Mouse (Mus musculus): ENCODE data around the gene Slc35g3.

Gene Slc35g3

DNA sequence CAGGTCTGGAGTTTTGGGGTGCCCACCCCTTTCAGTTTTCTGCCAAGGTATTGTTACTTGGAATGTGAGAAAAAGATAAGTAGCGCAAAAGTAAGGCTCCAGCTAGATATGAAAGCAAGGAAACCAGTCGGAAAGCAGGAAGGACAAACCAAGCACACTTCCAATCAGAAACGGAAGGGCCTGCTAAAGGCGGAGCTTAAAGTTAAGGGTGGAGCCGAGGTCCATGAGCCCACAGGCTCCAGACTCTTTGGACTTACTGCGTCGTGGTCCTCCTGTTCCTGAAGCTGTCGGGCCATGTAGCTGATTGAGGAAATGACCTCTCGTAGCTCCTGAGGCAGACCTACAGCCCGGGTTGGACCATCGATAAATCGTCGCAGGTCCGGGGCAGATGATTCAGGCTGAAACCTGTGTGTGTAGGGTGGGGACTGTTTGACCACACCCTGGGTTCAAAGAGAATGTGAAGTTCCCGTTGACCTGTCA, 23.1 kb upstream of the Slc35g3 start:
- DNase-seq (ENCODE audit: low spot score), result no peak

DNA sequence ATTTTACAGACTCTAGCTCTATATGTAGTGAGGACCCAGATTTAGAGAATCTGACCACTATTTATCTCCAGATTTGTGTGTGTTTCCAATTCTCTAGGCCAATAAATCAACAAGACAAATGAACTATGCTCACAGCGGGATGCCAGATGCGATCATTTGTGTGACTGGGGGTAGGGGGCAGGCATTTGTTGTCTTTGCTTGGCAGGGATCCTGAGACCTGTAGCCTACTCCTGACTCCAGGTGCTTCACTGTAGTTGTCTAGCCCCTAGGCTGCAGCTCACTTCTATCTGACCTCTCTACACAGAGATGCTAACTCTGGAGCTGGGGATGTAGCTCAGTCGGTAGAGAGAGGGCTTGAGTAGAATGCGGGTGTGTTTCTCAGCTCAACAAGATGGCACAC, 20.1 kb upstream of the Slc35g3 start:
- no peak for DNase-seq (ENCODE audit: low spot score)

DNA sequence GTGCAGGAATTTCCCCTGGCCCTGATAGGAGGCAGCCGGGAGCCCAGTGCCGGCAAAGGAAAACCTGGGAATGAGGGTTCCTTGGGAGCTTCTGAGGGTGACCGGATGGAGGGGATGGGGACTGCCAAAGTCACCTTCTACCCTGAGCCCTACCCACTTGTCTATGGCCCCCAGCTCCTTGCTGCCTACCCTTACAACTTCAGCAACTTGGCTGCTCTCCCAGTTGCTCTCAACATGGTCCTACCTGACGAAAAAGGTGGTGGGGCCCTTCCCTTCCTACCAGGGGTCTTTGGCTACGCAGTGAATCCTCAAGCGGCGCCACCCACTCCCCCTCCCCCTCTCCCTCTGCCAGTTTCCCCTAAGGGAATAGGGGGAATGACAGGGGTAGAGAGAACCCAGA, 17.2 kb upstream of the Slc35g3 start:
- DNase-seq (ENCODE audit: low spot score), result no peak

DNA sequence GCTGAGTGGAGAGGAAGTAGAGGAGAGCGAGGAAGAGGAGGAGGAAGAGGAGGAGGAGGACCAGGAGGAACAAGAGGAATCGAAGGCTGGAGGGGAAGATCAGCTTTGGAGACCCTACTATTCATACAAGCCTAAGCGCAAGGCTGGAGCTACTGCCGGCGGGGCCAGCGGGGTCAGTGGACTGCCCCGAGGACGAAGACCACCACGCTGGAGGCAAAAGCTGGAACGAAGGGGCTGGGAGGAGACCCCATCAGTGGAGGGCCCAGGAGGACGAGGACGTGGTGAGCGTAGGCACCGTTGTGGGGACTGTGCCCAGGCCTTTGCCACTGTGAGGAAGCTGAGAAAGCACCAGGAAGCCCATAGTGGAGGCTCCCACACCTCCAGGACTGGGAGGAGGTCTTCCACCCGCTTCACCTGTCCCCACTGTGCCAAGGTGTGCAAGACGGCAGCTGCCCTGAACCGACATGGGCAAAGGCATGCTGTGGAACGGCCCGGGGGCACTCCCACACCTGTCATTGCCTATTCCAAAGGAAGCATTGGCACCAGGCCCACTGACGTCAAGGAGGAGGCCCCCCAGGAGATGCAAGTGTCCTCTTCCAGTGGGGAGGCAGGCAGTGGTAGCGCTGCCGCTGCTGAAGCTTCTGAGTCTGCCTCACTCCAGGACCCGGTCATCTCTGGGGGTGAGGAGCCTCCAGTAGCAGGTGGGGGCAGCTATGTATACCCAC, 16.7 kb upstream of the Slc35g3 start:
- DNase-seq (ENCODE audit: low spot score), result no peak

DNA sequence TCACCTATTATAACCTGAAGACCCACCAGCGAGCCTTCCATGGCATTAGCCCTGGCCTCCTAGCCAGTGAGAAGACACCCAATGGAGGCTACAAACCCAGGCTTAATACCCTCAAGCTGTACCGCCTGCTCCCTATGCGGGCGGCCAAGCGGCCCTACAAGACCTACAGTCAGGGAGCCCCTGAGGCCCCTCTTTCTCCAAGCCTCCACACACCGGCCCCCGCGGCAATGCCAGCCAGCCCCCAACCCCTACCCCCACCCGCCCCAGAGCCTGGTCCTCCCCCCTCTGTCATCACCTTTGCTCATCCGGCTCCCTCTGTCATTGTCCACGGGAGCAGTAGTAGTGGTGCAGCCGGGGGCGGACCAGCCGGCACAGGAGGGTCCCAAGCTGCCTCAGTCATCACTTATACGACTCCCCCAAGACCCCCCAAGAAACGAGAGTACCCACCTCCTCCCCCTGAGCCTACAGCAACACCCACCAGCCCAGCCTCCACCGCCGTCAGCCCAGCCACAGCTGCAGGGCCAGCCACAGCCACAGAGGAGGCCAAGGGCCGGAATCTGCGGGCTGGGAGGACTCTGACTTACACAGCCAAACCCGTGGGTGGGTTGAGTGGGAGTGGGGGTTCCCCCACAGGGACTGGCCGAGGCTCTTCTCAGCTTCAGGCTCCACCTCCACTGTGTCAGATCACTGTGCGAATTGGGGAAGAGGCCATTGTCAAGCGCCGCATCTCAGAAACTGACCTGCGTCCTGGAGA, 15.9 kb upstream of the Slc35g3 start:
- DNase-seq (ENCODE audit: low spot score), result no peak

DNA sequence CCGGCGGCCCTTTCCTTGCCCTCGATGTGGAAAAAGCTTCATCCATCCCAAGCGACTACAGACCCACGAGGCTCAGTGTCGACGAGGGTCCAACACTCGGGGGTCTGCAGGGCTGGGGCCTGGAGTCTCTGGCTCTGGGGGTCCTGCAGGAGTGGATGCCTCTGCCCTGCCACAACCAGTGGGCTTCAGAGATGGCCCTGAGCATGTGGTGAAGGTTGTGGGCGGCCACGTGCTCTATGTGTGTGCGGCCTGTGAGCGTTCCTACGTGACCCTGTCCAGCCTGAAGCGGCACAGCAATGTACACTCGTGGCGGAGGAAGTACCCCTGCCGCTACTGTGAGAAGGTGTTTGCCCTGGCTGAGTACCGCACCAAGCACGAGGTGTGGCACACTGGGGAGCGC, 14.7 kb upstream of the Slc35g3 start:
- DNase-seq (ENCODE audit: low spot score), result no peak

DNA sequence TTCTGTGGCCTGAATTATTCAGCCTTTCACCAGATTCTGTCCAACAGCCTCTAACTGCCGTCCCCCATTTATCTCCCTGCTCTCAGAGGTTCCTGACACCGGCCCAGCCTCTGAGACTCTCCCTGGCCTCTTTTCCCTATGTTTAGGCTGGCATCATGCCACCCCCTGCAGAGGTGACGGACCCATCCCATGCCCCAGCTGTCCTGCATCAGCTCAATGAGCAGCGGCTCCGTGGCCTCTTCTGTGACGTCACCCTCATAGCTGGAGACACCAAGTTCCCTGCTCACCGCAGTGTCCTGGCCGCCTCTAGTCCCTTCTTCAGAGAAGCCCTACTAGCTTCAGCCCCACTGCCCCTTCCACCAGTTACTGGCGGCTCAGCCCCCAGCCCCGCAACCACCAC, 13.9 kb upstream of the Slc35g3 start:
- DNase-seq (ENCODE audit: low spot score), result no peak

DNA sequence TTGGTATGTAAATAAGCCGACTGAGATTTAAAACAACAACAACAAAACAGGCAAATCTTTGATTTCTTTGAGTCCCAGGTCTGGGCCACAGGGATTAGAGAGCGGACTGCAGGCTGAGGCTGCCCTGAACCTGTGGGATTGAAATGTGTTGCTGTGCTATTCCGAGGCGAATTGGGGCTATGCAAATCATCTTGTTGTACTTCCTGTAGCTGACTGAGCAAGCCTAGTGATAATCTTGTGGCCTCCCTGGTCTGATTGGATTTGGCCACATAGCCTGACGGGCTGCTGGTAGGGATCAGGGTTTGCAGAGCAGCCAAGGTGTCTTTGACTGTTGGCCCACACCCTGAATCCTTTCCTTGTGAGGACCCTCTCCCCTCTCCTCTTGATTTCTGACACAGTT, 13.2 kb upstream of the Slc35g3 start:
- DNase-seq (ENCODE audit: low spot score), result no peak

DNA sequence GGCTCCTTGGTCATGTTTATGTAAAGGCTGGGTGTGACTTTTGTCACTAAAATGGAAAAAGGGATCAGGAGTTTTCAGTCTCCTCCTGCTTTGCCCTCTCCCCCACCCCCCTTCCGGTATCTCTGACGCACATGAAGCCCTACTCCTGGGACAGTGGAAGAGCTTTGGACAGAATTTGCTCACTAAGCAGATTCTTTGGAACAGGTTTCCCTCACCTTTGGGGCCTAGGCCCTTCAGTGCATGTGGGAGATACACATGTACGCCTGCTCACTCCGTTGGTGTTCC, 5.8 kb upstream of the Slc35g3 start:
- DNase-seq (ENCODE audit: low spot score), result no peak

DNA sequence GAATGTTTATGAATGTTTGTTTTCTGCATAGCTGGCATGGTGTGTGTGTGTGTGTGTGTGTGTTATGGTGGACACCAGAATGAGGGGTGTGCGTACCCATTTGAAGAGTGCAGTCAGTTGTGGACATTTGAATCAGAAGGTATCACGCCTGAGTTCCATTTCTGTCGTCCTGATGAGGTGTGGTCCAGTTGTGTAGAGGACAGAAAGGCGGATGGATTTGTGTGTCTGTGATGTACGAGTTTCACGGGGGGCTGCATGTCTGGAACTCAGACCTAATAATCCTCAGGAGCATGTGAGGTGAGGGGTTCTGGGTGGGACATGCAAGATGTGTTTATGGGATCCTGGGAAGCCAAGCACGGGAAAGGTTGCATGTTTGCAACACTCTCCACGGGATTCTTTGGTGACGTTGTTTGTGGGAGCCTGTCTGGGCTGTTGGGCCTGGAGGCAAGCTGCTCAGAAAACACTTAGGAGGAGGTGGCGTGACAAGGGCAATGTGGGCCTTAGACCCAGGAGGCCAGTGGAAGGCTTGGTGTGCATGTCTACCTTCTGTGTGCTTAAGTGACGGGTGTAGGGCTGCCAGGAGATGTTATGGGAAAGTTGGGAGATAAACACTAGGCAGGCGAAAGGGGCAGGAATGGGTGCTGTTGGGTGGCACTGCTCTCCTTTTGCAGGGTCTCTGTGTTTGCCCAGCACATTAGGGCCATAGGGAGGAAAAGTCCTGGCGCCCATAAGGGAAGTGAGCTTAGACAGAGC, 5.3 kb upstream of the Slc35g3 start:
- DNase-seq (ENCODE audit: low spot score), result no peak

DNA sequence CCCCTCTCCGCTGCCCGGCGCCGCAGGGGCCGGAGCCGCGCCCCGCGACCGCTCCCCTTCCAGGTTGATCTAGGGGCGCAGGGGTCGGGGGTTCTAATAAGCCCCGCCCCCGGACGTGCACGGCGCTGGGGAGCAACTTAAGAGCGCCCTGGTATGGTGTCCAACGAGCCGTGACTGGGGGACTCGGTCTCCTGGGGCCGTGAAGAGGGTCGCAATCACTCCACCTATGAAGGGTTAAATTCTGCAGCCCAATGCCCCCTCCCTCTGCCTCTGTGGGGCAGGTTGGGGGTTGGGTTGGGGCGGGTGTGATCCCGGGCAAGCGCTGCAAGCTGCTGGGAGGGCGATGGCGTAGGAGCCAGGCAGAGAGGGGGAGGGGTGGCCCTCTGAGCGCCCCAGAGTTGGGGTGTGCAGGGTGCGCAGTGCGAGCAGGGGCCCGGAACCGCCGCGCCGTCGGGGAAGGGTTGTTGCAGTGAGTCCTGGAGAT, 4.4 kb upstream of the Slc35g3 start:
- no peak for DNase-seq (ENCODE audit: low spot score)

DNA sequence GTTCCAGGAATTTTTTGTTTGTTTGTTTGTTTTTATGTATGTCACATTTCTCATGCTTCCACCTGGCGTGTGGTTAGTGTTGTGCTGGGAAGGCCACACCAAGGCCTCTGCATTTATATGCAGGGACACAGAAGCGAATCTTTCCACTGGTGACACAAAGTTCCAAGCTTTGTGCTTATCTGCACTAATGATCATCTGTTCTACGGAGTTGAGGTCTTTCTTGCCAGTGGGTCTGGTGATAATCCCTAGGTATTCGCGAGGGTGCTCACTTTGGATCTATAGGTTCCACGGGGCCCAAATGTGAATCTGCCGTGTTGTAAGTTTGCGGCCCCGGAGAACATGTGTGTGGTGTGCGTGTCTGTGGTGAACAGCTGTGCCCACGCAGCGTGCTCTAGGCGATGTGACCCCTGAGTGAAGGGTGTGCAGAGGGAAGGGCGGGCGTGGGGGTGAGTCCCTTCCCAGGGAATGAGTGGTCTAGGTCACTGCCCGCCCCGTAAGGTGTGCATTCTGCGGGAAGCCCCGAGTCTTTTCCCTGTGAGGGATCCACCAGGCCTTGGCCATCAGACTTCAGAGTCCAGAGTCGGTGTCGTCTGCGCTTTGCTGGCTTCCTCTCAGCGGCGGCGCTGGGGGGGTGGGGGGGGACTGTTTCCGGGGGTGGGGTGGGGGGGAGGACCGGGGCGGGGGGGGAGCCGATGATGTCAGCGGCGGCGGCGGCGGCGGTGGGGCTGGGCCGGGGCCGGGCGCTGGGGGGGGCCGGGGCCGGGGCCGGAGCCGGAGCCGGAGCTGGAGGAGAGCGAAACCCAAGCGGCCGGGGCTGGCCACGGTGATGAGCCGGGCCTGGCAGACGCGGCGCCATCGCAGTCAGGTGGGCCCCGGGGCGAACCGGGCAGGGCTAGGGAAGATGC, 3.7 kb upstream of the Slc35g3 start, which contains the start of gene Zbtb4:
Gene Zbtb4 (plus strand): TSS at position 692 of the 905 bp plus-strand sequence.
- DNase-seq (ENCODE audit: low spot score), result no peak

DNA sequence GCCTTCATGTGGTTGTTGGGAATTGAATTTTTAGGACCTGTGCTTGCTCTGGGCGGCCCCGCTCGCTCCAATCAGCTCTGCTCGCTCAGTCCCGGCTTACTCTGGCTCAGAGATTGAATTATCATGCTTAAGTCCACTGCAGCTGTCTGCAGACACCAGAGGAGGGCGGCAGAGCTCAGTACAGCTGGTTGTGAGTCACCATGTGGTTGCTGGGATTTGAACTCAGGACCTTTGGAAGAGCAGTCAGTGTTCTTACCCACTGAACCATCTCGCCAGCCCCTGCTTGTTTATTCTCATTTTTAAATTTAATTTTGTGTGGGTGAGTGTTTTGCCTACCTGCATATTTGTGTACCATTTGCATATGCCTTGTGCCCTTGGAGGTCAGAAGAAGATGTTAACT, 1.8 kb upstream of the Slc35g3 start:
- no peak for DNase-seq (ENCODE audit: low spot score)

DNA sequence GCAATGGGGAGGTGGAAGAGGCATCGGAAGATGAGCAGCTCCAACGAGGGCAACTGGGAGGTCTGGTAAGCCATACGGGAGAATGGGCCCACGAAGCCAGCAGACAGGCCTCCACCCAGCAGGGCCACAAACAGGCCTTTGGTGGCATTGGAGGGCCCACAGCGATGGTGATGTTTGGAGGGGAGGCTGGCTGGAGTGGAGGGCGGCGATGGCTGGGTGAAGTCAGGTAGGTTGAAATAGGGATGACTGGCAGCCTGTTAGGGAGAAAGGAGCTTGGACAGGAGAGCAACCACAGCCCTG, 917 bp downstream of the Slc35g3 start:
- no peak for DNase-seq (ENCODE audit: low spot score)

DNA sequence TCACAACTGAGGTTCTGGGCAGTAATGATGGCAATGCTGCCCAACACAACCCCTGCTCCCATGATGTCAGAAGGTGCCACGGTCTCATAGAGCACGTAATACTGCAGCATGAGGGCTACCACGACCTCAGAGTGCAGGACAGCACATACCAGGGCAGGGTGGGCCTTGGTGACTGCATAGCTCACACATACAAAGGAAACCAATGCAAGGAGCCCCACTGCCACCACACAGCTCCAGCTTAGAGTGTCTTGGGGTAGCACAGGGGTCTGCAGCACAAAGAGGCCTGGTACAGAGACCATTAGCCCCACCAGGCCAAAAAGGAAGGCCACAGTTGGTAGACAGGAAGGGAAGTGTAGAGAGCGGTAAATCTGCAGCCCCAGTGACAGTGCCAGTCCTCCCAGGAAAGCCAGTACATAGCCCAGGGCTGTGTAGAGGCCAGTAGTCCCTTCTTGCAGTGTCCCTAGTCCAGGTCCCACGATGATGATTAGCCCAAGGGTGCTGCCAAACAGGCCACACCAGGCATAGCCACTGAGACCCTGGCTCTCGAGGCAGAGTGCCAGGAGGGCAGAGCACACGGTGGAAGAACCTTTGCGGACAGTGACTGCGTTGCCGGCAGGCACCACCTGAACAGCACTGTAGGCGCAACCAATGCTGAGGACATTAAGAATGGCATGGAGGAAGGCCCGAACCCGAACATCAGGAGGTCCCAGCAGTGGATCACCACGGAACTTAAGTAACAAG, 1.4 kb downstream of the Slc35g3 start:
- DNase-seq (ENCODE audit: low spot score), result no peak

DNA sequence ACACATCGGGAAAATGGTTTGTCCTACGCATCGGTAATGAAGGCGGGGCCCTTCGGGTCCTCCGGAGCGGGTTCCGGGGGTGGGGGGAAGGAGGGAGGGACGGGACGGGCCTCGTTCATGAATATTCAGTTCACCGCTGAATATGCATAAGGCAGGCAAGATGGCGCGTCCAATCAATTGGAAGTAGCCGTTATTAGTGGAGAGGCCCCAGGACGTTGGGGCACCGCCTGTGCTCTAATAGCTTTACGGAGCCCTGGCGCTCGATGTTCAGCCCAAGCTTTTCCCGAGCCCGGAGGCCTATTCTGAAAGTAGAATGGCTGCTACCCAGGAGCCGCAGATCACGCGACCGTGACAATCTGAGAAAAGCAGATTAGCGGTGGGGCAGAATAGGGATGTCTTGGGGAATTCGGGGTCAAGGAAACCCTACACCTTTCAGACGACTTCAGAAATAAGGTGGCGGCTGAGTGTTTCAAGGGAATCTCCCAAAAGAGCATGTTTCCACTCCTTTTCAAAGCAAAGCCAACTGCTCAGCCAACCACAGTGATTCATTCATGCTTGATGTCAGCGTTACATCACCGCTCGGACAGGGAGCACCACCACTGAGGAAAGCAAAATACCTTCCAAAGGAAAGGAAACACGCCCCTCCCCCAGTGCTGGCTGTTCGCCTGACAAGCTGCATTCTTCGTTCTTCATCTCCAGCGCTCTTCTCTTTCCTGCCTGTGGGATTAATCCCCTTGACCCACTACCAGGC, 2.6 kb downstream of the Slc35g3 start:
- no peak for DNase-seq (ENCODE audit: low spot score)

DNA sequence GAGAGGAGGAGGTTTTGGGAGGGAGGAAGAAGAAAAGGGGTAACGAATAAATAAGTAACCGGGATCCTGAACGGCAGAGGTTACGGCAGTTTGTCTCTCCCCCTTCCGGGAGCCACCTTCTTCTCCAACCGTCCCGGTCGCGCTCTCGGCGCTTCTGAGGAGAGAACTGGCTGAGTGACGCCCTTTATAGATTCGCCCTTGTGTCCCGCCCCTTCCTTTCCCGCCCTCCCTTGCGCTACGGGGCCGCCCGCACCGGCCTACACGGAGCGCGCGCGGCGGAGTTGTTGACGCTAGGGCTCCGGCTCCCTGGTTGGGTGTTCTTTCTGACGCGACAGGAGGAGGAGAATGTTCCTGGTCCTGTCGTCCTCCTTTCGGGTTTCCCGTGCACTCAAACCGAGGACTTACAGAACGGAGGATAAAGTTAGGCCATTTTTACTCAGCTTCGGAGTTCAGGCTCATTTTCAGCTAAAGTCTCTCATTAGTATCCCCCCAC, 3.2 kb downstream of the Slc35g3 start, which contains the start of gene Polr2a:
Gene Polr2a (minus strand): TSS at position 160 of the 493 bp plus-strand sequence.
- DNase-seq (ENCODE audit: low spot score), result peak; percentile 91

DNA sequence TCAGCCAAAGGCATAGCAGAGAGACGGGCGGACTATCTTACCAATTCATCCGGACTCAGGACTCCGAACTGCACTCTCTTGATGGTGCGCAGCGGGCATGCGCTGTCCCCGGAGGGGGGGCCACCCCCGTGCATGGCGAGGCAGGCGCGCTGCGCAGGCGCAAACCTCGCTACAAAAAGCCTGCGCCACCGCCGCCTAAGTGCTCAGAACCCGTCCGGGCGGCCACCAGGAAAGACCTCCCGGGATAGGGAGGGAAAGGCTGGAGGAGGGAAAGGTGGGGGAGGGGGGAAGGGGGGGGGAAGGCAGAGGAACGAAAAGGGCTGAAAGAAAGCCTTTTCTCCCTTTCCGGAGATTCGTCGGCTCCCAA, 3.7 kb downstream of the Slc35g3 start:
- peak; percentile 88 for DNase-seq (ENCODE audit: low spot score)

DNA sequence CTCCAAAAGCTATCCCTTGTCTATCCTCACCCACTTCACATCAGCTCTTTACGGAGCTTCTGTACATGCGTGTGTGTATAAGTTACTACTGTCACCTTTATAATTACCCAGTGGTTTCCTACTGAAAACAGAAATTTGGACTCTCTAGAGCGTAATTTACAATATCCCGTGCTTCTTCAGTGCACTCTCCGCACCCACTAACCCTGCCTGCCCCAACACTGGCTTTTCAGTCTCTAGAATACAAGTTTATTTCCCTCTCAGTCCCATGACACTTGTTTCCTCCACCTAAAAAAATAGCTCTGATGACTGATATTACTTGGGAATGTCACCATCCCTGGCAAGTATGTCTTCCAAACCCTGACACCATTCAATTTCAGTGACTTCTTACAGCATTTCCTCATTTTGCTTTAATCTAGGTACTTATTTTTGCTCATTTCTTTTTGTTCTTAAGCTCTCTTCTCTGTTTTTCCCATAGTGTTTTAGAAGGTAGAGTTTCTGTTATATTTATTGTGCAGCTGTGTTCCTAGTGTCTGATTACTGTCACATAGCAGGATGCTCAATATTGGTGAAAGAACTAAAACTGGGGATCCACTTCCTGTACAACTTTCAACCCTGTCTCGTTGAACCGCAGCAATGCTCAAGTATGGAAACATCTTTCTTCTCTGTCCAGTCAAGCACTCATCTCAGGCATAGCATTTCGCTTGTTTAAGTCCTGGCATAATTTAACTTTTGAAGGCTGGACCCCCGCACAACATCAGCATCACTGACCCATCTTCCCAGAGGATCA, 4.3 kb downstream of the Slc35g3 start:
- DNase-seq (ENCODE audit: low spot score), result no peak

DNA sequence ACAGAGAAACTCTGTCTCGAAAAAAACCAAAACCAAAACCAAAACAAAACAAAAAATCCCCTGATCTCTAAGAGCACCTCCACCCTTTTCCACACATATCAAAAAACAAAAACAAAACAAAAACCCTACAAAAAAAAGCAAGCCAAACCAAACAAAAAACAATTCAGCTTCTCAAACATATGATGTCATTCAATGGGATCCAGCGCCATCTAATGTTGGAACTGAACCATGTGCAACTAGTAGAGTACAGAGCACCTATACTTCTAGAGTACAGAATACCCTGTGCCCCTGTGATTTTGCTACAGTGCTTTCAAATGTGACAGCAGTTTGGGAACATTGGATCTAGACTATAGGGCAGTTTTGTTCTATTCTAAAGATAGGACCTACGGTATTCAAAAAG, 7.1 kb downstream of the Slc35g3 start:
- DNase-seq (ENCODE audit: low spot score), result no peak
